ENCODE assay signal across 8 mouse cellular contexts in the genomic region with DNA sequence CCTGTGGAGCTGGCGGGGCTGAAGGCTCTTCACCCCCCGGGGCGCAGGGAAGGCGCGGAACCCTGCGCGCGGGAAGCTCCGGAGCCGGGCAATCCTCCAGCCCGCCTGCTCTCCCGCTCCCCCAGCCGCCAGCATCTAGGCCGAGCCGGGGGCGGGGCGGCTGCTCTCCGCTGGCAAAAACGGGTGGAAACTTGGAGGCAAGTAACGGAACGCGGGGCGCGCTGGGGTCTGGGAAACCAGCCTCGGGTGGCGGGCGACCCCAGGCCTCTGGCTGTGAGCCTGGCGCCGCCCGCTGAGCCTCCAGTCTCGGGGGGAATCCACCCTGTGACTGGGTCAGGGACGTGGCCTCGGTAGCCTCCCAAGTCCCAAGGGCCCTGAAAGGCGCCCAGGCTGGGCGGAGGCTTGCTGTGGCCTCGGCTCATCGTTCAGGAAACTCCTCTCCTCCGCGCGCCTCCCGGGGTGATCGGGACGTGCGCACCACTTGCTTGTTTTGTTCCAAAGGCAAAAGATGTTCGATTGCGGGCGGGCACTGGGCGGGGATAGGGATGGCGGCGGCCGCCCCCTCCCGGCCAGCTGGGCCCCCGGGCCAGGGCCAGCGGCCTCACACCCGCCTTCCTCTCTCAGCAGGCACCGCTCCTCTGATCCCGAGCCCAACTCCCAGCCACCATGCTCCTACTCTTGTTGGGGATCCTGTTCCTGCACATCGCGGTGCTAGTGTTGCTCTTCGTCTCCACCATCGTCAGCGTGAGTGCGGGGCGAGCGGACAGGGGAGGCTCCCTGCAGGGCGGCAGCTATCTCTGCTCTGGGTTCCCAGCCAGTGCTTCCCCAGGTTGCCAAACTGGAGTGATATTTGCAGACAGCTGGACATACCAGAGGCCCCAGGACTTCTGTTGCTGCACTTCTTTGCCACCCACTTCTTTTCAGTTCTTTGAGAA. TPM values are rescaled to one million over a fixed set of nuclear protein-coding genes. Genes with fewer than 3 reads are reported as not detected.
DNase-seq lines count a peak whose midpoint lies in the region; ATAC-seq and TF ChIP-seq lines count a peak whose summit lies in the region.

No protein-coding gene starts in this region.

- WGBS in embryonic facial prominence, embryonic 15.5 days: under 1% methylated on average over 66 of the region's 66 CpGs
- under 1% methylated on average over 65 of the region's 66 CpGs for WGBS in heart, embryonic 12.5 days
- WGBS in kidney, postnatal 0 days: 1% methylated on average over 66 of the region's 66 CpGs
- WGBS in liver, embryonic 11.5 days: under 1% methylated on average over 66 of the region's 66 CpGs
- under 1% methylated on average over 66 of the region's 66 CpGs for WGBS in neural tube, embryonic 12.5 days

- peak; percentile 24 to 26 for DNase-seq in spleen, adult 18-20 months
- no peak for DNase-seq in spleen, adult 12 weeks (ENCODE audit: low spot score)
- peak; percentile 84 for DNase-seq in kidney, postnatal 0 days (ENCODE audit: low spot score)
- peak; percentile 74 for DNase-seq in liver, embryonic 11.5 days (ENCODE audit: low spot score)
- DNase-seq in urinary bladder, postnatal 25 days (ENCODE audit: low spot score): peak; percentile 47

- peak overlapping the region; percentile 52 for H3K9ac ChIP-seq in embryonic facial prominence, embryonic 15.5 days
- H3K9ac ChIP-seq in heart, embryonic 12.5 days: peak overlapping the region; percentile 82
- H3K9ac ChIP-seq in kidney, postnatal 0 days (ENCODE audit: low read depth, low read length): peak overlapping the region; percentile 69
- H3K9ac ChIP-seq in liver, embryonic 11.5 days (ENCODE audit: low read depth, low read length): peak overlapping the region; percentile 62
- H3K9ac ChIP-seq in neural tube, embryonic 12.5 days: peak overlapping the region; percentile 69

- H3K4me3 ChIP-seq in embryonic facial prominence, embryonic 15.5 days (replicated peaks): peak overlapping the region; percentile 61
- H3K4me3 ChIP-seq in heart, embryonic 12.5 days: peak overlapping the region; percentile 66
- H3K4me3 ChIP-seq in kidney, postnatal 0 days (replicated peaks; ENCODE audit: low read depth, low read length): peak overlapping the region; percentile 56
- peak overlapping the region; percentile 56 for H3K4me3 ChIP-seq in liver, embryonic 11.5 days (ENCODE audit: low read depth, low read length)
- peak overlapping the region; percentile 51 for H3K4me3 ChIP-seq in neural tube, embryonic 12.5 days

- H3K9me3 ChIP-seq in embryonic facial prominence, embryonic 15.5 days (replicated peaks): no peaks in the 10 kb centered on the region
- H3K9me3 ChIP-seq in heart, embryonic 12.5 days (replicated peaks): no peaks in the 10 kb centered on the region
- no peaks in the 10 kb centered on the region for H3K9me3 ChIP-seq in kidney, postnatal 0 days (replicated peaks; ENCODE audit: low read length)
- no peaks in the 10 kb centered on the region for H3K9me3 ChIP-seq in liver, embryonic 11.5 days (ENCODE audit: control insufficient read depth, low read length)
- H3K9me3 ChIP-seq in neural tube, embryonic 12.5 days: no peaks in the 10 kb centered on the region

- H3K36me3 ChIP-seq in embryonic facial prominence, embryonic 15.5 days: peaks cover 17% of the 10 kb centered on the region
- H3K36me3 ChIP-seq in heart, embryonic 12.5 days: peaks cover 9% of the 10 kb centered on the region; the same call in 1 of the 2 replicates
- H3K36me3 ChIP-seq in kidney, postnatal 0 days (ENCODE audit: insufficient read depth, low read length): peaks cover 6% of the 10 kb centered on the region; the same call in 1 of the 2 replicates
- no peaks in the 10 kb centered on the region for H3K36me3 ChIP-seq in liver, embryonic 11.5 days (ENCODE audit: control insufficient read depth, insufficient read depth, low read length)
- no peaks in the 10 kb centered on the region for H3K36me3 ChIP-seq in neural tube, embryonic 12.5 days

- H3K4me1 ChIP-seq in embryonic facial prominence, embryonic 15.5 days: peaks cover 78% of the 10 kb centered on the region
- peaks cover 47% of the 10 kb centered on the region for H3K4me1 ChIP-seq in heart, embryonic 12.5 days (replicated peaks)
- peaks cover 26% of the 10 kb centered on the region; the same call in 1 of the 2 replicates for H3K4me1 ChIP-seq in kidney, postnatal 0 days (replicated peaks; ENCODE audit: insufficient read depth, low read length)
- H3K4me1 ChIP-seq in liver, embryonic 11.5 days (replicated peaks; ENCODE audit: control insufficient read depth, insufficient read depth, low read length): 0 out of 2 replicates have a peak, but pooled peaks cover 5% of the 10 kb centered on the region
- H3K4me1 ChIP-seq in neural tube, embryonic 12.5 days: peaks cover 33% of the 10 kb centered on the region

- peak overlapping the region; percentile 97 for H3K27ac ChIP-seq in embryonic facial prominence, embryonic 15.5 days (replicated peaks)
- peak overlapping the region; percentile 72 for H3K27ac ChIP-seq in heart, embryonic 12.5 days (ENCODE audit: poor library complexity, severe bottlenecking)
- H3K27ac ChIP-seq in kidney, postnatal 0 days: peak overlapping the region; percentile 78
- H3K27ac ChIP-seq in liver, embryonic 11.5 days (ENCODE audit: low read depth, low read length): peak overlapping the region; percentile 79
- 0 out of 2 replicates have a peak overlapping the region, but pooled peaks have one; percentile 26 for H3K27ac ChIP-seq in neural tube, embryonic 12.5 days

- ATAC-seq in embryonic facial prominence, embryonic 15.5 days (ENCODE audit: insufficient number of reproducible peaks, low FRiP score, low TSS enrichment, low read depth): peak; percentile 61
- ATAC-seq in heart, embryonic 12.5 days (ENCODE audit: insufficient number of reproducible peaks, low FRiP score): peak; percentile 51
- ATAC-seq in kidney, postnatal 0 days (replicated peaks; ENCODE audit: low FRiP score, low read depth): peak; percentile 26; the same call in 1 of the 2 replicates
- peak; percentile 18 for ATAC-seq in liver, embryonic 11.5 days (replicated peaks; ENCODE audit: low FRiP score)
- peak; percentile 23; the same call in 1 of the 2 replicates for ATAC-seq in neural tube, embryonic 12.5 days (ENCODE audit: low FRiP score, low read depth)

- H3K4me2 ChIP-seq in embryonic facial prominence, embryonic 15.5 days (replicated peaks): peak overlapping the region; percentile 60
- H3K4me2 ChIP-seq in heart, embryonic 12.5 days: peak overlapping the region; percentile 90
- H3K4me2 ChIP-seq in kidney, postnatal 0 days (ENCODE audit: low read length): peak overlapping the region; percentile 76
- peak overlapping the region; percentile 69 for H3K4me2 ChIP-seq in liver, embryonic 11.5 days
- H3K4me2 ChIP-seq in neural tube, embryonic 12.5 days (replicated peaks): peak overlapping the region; percentile 96

- peak; percentile 35; the same call in 1 of the 2 replicates for TF ChIP-seq CTCF in kidney, postnatal 0 days (IDR thresholded peaks at IDR 0.05; ENCODE audit: low read depth)

- H3K27me3 ChIP-seq in embryonic facial prominence, embryonic 15.5 days: peaks cover 43% of the 10 kb centered on the region
- H3K27me3 ChIP-seq in heart, embryonic 12.5 days (replicated peaks): 0 out of 2 replicates have a peak, but pooled peaks cover 4% of the 10 kb centered on the region
- H3K27me3 ChIP-seq in kidney, postnatal 0 days (ENCODE audit: insufficient read depth, low read length): peaks cover 9% of the 10 kb centered on the region; the same call in 1 of the 2 replicates
- peaks cover 68% of the 10 kb centered on the region for H3K27me3 ChIP-seq in liver, embryonic 11.5 days (replicated peaks; ENCODE audit: control insufficient read depth, insufficient read depth, low read length)
- peaks cover 60% of the 10 kb centered on the region for H3K27me3 ChIP-seq in neural tube, embryonic 12.5 days (replicated peaks)

RNA-seq across cellular contexts. Expression of gene Pmp22, which starts 4.0 kb away (rescaled TPM):
- 244 and 245 TPM in 2 replicates for polyA plus RNA-seq in embryonic facial prominence, embryonic 15.5 days (2015; fragmentation: Nextera tagmentation; extraction: Ambion mirVana)
- polyA plus RNA-seq in heart, embryonic 12.5 days (2016; fragmentation: Nextera tagmentation; extraction: Ambion mirVana): 67.8 and 72.8 TPM in 2 replicates
- 85.6 and 91.1 TPM in 2 replicates for polyA plus RNA-seq in kidney, postnatal 0 days (2015; fragmentation: Nextera tagmentation; extraction: Ambion mirVana)
- 74.0 and 80.1 TPM in 2 replicates for polyA plus RNA-seq in liver, embryonic 11.5 days (2014; fragmentation: Nextera tagmentation; extraction: Ambion mirVana)
- 29.8 and 31.7 TPM in 2 replicates for polyA plus RNA-seq in neural tube, embryonic 12.5 days (2016; fragmentation: Nextera tagmentation; extraction: Ambion mirVana)

Comparison
In these comparisons a context has a peak if more than half of its experiments do, and no peak if none do; other contexts are left out.
1. H3K27ac ChIP-seq: peak in every context shown above with its lines; median percentile 97 in embryonic facial prominence, embryonic 15.5 days; 79 in liver, embryonic 11.5 days; 78 in kidney, postnatal 0 days; 72 in heart, embryonic 12.5 days; 26 in neural tube, embryonic 12.5 days.